Mouse (Mus musculus): ENCODE measurements around the gene Pmpca.

GRCm38 (mm10) chr2:26408515-26409356, 19.6 kb downstream of the Pmpca start, which contains the start of gene Inpp5e:
- peak; percentile 98 for TF ChIP-seq CTCF (IDR thresholded peaks at IDR 0.05; ENCODE audit: low read depth)
- no peak for TF ChIP-seq EP300 (optimal IDR thresholded peaks at IDR 0.05)

Measured in stomach, postnatal 0 days (tissue).